In the genomic region with DNA sequence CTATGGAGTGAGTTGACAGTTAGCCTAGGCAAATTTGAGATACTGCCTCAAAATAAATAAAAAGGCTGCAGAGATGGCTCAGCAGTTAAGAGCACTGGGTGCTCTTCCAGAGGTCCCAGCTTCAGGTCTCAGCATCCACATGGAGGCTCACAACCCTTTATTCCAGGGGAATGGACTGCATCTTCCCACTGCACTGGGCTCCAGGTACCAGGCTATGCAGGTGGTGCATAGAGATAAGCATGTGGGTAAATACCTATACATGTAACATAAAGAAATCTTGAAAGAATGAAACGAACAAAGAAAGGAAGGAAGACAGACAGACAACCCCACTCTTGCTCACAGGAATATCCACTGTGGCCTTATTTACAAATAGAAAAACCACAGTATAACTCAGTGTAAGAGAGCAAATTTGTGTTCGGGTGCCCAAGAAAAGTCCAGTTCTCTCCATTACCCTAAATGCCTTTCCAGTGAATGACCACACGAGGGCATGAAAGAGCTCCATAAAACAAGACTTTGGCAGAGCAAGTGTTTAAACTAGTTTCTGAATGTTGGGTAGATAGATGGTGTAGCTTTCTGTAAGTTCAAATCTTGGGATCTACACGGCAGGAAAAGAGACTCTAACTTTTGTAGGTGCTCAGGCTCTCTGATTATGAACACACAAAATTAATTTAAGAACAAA, we compare ENCODE assay signal across 8 mouse cellular contexts. TPM values are rescaled to one million over a fixed set of nuclear protein-coding genes. Genes with fewer than 3 reads are reported as not detected.
DNase-seq lines count a peak whose midpoint lies in the region; TF ChIP-seq lines count a peak whose summit lies in the region.

No protein-coding gene starts in this region.

- H3K27ac ChIP-seq in kidney, adult 2 months (ENCODE audit: insufficient read depth, low read depth, low read length): no peak overlapping the region

- WGBS in kidney, adult 2 months: 22% methylated on average over 4 of the region's 4 CpGs

- no peak for TF ChIP-seq POLR2A in kidney, adult 2 months (IDR thresholded peaks at IDR 0.05; ENCODE audit: low read depth, low read length)

- intact Hi-C loops in left cerebral cortex, postnatal 36 days (cut with DNase I): loop anchor here (1.0 to 10.0 kb wide), 2 partner anchors 69 to 172 kb away; no protein-coding TSS in a partner anchor

- peak; percentile 68 for DNase-seq in kidney, adult 2 months
- no peak for DNase-seq in kidney, adult 18-20 months
- peak; percentile 80 for DNase-seq in CD4-positive, CD25-positive, alpha-beta regulatory T cell, adult 2 months (ENCODE audit: low read depth, low spot score)
- DNase-seq in MN1 (ENCODE audit: low spot score): peak; percentile 54
- peak; percentile 82 for DNase-seq in induced T-regulatory cell, adult 2 months (ENCODE audit: low read depth)
- DNase-seq in thymus, postnatal 25 days: peak; percentile 45
- no peak for DNase-seq in left cerebral cortex, postnatal 36 days (ENCODE audit: low spot score in 2 of 2)
- DNase-seq in right cerebral cortex, postnatal 36 days (ENCODE audit: low spot score in 2 of 2): no peak

- no peak overlapping the region for H3K4me3 ChIP-seq in kidney, adult 2 months (ENCODE audit: insufficient read depth, low read depth, low read length)

- no peaks in the 10 kb centered on the region for H3K36me3 ChIP-seq in kidney, adult 2 months (ENCODE audit: control insufficient read depth, insufficient read depth, low read length)

- peak; percentile 37; the same call in 1 of the 2 replicates for TF ChIP-seq CTCF in kidney, adult 2 months (conservative IDR thresholded peaks at IDR 0.05; ENCODE audit: insufficient read depth, insufficient read length, low read depth, low read length)

- peaks cover 18% of the 10 kb centered on the region for H3K4me1 ChIP-seq in kidney, adult 2 months (ENCODE audit: control insufficient read depth, insufficient read depth, low read length)

- no peaks in the 10 kb centered on the region for H3K27me3 ChIP-seq in kidney, adult 2 months (replicated peaks; ENCODE audit: control insufficient read depth, insufficient read depth, low read length)

RNA-seq across cellular contexts. Expression of a gene that starts 15.5 kb away (rescaled TPM):
- 30.2 and 33.7 TPM in 2 replicates for polyA plus RNA-seq in kidney, adult 2 months (2012; rRNA removed)
- total RNA-seq in left cerebral cortex, postnatal 36 days (2021): 1 to 10 TPM; 3.5 to 6.8 TPM

RNA-seq across cellular contexts. Expression of a gene that starts 37.0 kb away (rescaled TPM):
- 87.9 and 88.9 TPM in 2 replicates for polyA plus RNA-seq in kidney, adult 2 months (2012; rRNA removed)
- 100 to 1,000 TPM; 113 to 130 TPM for total RNA-seq in left cerebral cortex, postnatal 36 days (2021)

Comparison
In these comparisons a context has a peak if more than half of its experiments do, and no peak if none do; other contexts are left out.
1. DNase-seq: peak in kidney, adult 2 months (single experiment), CD4-positive, CD25-positive, alpha-beta regulatory T cell, adult 2 months (single experiment), MN1 (single experiment), induced T-regulatory cell, adult 2 months (single experiment) and thymus, postnatal 25 days (single experiment); none in kidney, adult 18-20 months (single experiment), left cerebral cortex, postnatal 36 days (0 of 2) and right cerebral cortex, postnatal 36 days (0 of 2).